Mouse (Mus musculus) retina, postnatal 1 day (tissue): ENCODE results near the gene Baiap2.

ENCODE experiments used
- DNase-seq: peaks from one replicate; pipeline ENCODE4 v3.0.0-alpha.2; 2012

Baiap2 gene

DNA sequence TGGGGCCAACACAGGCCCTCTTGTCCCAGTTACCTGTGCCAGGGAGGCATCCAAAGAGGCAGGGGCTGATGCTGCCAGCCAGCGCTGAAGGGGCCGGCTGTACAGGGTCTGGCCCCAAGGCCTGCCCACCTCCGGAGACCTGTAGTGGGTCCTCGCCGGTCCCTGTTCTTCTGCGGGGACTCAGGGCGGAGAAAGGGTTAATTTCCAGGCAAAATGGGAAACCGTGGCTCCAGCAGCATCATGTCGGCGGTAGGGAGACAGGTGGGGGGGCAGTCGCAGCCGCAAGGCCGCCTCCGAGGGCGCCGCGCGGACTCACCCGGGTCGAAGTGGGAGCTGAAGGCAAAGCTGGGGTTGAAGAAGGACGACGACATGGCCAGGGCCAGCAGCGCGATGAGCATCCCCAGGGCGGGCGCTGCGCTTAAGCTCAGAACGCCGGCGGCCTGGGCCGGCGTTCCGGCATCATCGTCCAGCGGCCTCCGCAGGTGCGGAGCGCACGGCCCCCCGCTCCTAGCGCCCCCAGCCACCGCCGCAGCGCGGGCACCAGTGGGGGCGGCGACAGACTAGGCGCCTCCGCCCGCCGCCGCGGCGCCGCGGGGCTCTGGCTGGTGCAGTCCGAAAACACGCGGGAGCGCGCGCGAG is 104.1 kb downstream of the Baiap2 start, which contains the start of gene Aatk:
TSS of gene Aatk (minus strand) at position 615 of the 639 bp plus-strand sequence.
- DNase-seq: peak; percentile 60

DNA sequence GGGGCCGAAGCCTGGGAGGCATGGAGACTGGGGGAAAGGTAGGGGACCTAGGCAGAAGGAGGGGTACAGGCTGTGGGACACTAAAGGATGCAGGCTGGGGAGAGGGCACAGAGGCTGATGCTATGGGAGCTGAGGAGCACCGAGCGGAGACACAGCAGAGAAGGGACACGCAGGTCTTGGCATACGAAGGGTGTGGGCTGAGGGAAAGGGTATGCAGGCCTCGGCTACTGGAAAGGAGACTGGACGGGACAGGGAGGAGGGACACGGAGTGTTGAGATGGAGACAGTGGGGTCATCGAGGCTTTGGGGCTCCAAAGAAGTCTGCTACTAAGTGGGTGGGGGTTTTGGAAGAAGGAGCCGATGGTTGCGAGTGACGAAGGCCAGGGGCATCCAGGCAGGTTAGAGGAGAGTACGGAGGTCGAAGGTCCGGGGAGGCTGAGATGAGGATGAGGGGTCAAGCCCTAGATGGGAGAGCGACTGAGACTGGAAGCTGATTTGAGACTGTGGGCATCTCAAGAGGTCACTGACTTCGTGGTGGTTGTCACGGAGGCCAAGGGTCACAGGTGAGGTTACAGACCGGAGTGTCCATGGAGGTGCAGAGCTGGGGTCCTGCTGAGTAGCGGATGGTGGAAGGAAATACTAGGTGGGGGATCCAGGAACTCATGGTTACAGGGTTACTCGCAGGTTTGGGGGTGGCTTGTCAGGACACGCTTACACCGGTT is 105.1 kb downstream of the Baiap2 start:
- no peak for DNase-seq

DNA sequence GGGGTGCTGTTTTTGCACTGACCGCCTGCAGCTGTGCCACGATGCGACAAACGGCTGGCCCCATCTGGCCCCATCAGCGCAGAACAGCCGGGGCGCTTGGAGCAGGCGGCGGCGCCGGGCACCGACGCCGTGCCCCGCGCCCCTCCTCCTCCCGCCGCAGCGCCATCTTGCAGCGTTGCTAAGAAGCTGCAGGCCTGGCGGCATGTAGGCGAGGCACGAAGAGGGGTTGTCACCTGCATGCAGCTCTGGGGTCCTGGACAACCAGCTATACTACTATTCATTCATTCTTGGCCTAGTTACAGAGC is 105.6 kb downstream of the Baiap2 start:
- DNase-seq: peak; percentile 81

- DNase-seq: no peak
These were observed 106.5 kb downstream of the Baiap2 start for GRCm38 (mm10) chr11:120049067-120049466.

GRCm38 (mm10) chr11:120051124-120051811 is 108.7 kb downstream of the Baiap2 start:
- DNase-seq: peak; percentile 53

- no peak for DNase-seq
These were observed 109.7 kb downstream of the Baiap2 start for GRCm38 (mm10) chr11:120052274-120052673.

DNA sequence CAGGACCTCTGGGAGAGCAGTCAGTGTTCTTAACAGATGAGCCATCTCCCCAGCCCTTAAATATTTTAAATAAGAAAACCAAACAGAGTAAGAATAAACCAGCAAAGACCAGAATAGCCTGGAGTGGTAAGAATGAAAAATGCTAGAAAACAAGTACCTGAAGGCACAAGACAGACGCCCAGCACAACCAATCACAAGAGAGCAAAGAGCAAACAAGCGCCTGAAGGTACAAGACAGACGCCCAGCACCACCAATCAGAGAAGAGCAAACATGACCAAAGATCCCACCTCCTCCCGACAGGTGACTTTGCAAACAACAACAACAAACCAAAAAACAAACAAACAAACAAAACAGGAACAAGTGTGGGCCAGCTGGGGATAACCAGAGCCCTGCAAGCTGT is 111.3 kb downstream of the Baiap2 start:
- no peak for DNase-seq

GRCm38 (mm10) chr11:120055953-120056732 is 113.6 kb downstream of the Baiap2 start:
- DNase-seq: no peak
